Mouse (Mus musculus) kidney, postnatal 10 days (tissue): ENCODE measurements around the gene Cep104.

ENCODE experiments used
- DNase-seq: peaks from one replicate; pipeline ENCODE4 v3.0.0; 2021; ENCODE audit warnings: mixed read lengths

The Cep104 gene

GRCm38 (mm10) chr4:154053065-154053464 lies 78.1 kb downstream of the Cep104 start:
- no peak for DNase-seq

- no peak for DNase-seq
These were observed 80.5 kb downstream of the Cep104 start for GRCm38 (mm10) chr4:154055482-154055881.

GRCm38 (mm10) chr4:154056046-154056445 lies 81.1 kb downstream of the Cep104 start:
- DNase-seq: no peak

GRCm38 (mm10) chr4:154056661-154057060 lies 81.7 kb downstream of the Cep104 start:
- no peak for DNase-seq

- no peak for DNase-seq
These were observed 82.7 kb downstream of the Cep104 start for GRCm38 (mm10) chr4:154057696-154058095.
